Mouse (Mus musculus): ENCODE data around the gene Gm6583. TPM values are rescaled to one million over a fixed set of nuclear protein-coding genes. Genes with fewer than 3 reads are reported as not detected.

Gm6583 gene
- polyA plus RNA-seq, 1 experiment from 2014 or later = 0.12 TPM

GRCm38 (mm10) chr5:112337004-112337403 is 18.8 kb downstream of the Gm6583 start:
- Histone ChIP-seq H3K27me3 (replicated peaks; ENCODE audit: control insufficient read depth, insufficient read depth, low read length) (no peaks in the 10 kb centered on the region), H3K4me1 (replicated peaks; ENCODE audit: control insufficient read depth, insufficient read depth, low read length) (no peaks in the 10 kb centered on the region), H3K4me2 (replicated peaks; ENCODE audit: low read depth) (no peak overlapping the region), H3K4me3 (ENCODE audit: low read depth, low read length) (no peak overlapping the region), H3K36me3 (ENCODE audit: control insufficient read depth, insufficient read depth) (peaks cover 74% of the 10 kb centered on the region), H3K9ac (ENCODE audit: low read depth, low read length) (no peak overlapping the region), H3K27ac (ENCODE audit: low read depth, low read length) (no peak overlapping the region), H3K9me3 (ENCODE audit: control insufficient read depth) (no peaks in the 10 kb centered on the region)
- TF ChIP-seq CTCF (IDR thresholded peaks at IDR 0.05; ENCODE audit: low read depth) = no peak
- no peak for ATAC-seq
- WGBS = 92% methylated on average over 22 of the region's 22 CpGs

DNA sequence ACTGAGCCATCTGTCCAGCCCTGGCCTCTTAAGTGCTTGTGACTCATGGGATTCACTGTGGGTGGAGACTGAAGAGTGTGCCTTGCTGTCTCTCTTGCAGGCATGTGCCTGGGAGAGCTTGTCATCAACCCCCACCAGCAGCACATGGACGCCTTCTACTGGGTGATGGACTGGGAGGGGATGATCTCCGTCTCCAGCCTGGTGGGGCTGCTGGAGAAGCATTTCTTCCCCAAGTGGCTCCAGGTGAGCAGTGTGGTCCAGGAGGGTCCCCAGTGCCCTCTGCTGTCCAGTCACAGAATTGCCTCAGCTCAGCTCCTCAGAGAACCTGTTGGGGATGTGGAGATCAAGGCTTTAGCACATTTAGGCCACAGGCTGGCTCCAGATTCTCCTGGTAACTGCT is 20.4 kb downstream of the Gm6583 start:
- Histone ChIP-seq H3K9me3 (ENCODE audit: control insufficient read depth) (no peaks in the 10 kb centered on the region), H3K27me3 (replicated peaks; ENCODE audit: control insufficient read depth, insufficient read depth, low read length) (no peaks in the 10 kb centered on the region), H3K4me3 (ENCODE audit: low read depth, low read length) (no peak overlapping the region), H3K9ac (ENCODE audit: low read depth, low read length) (no peak overlapping the region), H3K36me3 (ENCODE audit: control insufficient read depth, insufficient read depth) (peaks cover 89% of the 10 kb centered on the region), H3K4me2 (replicated peaks; ENCODE audit: low read depth) (no peak overlapping the region), H3K4me1 (replicated peaks; ENCODE audit: control insufficient read depth, insufficient read depth, low read length) (no peaks in the 10 kb centered on the region), H3K27ac (ENCODE audit: low read depth, low read length) (no peak overlapping the region)
- no peak; the same call in 1 of the 2 replicates for ATAC-seq
- WGBS = 26% methylated on average over 2 of the region's 2 CpGs
- peak; percentile 82 for TF ChIP-seq CTCF (IDR thresholded peaks at IDR 0.05; ENCODE audit: low read depth)

GRCm38 (mm10) chr5:112329805-112330564 is 25.8 kb downstream of the Gm6583 start:
- ATAC-seq = no peak
- 0 out of 2 replicates have a peak, but pooled peaks cover under 1% of the 10 kb centered on the region for H3K4me1 ChIP-seq (replicated peaks; ENCODE audit: control insufficient read depth, insufficient read depth, low read length)
- TF ChIP-seq CTCF (IDR thresholded peaks at IDR 0.05; ENCODE audit: low read depth) = no peak
- H3K9ac ChIP-seq (ENCODE audit: low read depth, low read length) = no peak overlapping the region
- no peak overlapping the region for H3K4me3 ChIP-seq (ENCODE audit: low read depth, low read length)
- no peaks in the 10 kb centered on the region for H3K27me3 ChIP-seq (replicated peaks; ENCODE audit: control insufficient read depth, insufficient read depth, low read length)
- no peaks in the 10 kb centered on the region for H3K9me3 ChIP-seq (ENCODE audit: control insufficient read depth)
- H3K27ac ChIP-seq (ENCODE audit: low read depth, low read length) = no peak overlapping the region
- 90% methylated on average over 14 of the region's 14 CpGs for WGBS
- peaks cover 74% of the 10 kb centered on the region for H3K36me3 ChIP-seq (ENCODE audit: control insufficient read depth, insufficient read depth)
- H3K4me2 ChIP-seq (replicated peaks; ENCODE audit: low read depth) = no peak overlapping the region

- no peak overlapping the region for H3K27ac ChIP-seq (ENCODE audit: low read depth, low read length)
- H3K9me3 ChIP-seq (ENCODE audit: control insufficient read depth) = no peaks in the 10 kb centered on the region
- WGBS = 93% methylated on average over 15 of the region's 15 CpGs
- ATAC-seq = no peak
- H3K4me1 ChIP-seq (replicated peaks; ENCODE audit: control insufficient read depth, insufficient read depth, low read length) = 0 out of 2 replicates have a peak, but pooled peaks cover 9% of the 10 kb centered on the region
- peaks cover 52% of the 10 kb centered on the region for H3K36me3 ChIP-seq (ENCODE audit: control insufficient read depth, insufficient read depth)
- TF ChIP-seq CTCF (IDR thresholded peaks at IDR 0.05; ENCODE audit: low read depth) = no peak
- no peak overlapping the region for H3K4me2 ChIP-seq (replicated peaks; ENCODE audit: low read depth)
- H3K9ac ChIP-seq (ENCODE audit: low read depth, low read length) = no peak overlapping the region
- no peaks in the 10 kb centered on the region for H3K27me3 ChIP-seq (replicated peaks; ENCODE audit: control insufficient read depth, insufficient read depth, low read length)
- no peak overlapping the region for H3K4me3 ChIP-seq (ENCODE audit: low read depth, low read length)
Observed at GRCm38 (mm10) chr5:112327854-112328253, 28.0 kb downstream of the Gm6583 start.

DNA sequence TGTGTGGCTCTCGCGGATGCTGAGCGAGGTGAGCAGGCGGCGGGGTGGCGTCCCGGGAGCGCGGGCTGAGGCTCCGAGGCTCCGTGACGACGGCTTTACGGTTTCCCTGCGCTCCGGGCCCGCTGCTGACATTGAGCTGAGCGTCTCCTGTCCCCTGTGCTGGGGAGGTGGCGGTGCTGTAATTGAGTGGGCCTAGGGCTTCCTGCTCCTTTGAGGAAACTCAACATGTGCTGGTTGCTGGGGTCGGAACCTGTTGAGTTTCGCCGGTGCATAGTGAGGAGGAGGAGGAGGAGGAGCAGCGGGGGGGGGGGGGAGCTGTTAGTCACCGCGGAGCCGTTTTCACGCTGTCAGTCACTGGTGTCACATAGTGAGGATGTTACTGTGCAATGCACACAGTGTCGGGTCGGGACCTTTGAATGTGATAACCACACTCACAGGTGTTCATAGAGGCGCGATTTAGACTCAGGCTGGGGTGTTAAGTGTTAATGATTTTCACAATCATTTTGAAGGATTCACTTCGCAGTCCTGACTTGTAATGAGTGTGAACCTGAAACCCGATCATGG is 29.3 kb downstream of the Gm6583 start:
- H3K4me3 ChIP-seq (ENCODE audit: low read depth, low read length) = peak overlapping the region; percentile 100
- ATAC-seq = no peak
- no peaks in the 10 kb centered on the region for H3K27me3 ChIP-seq (replicated peaks; ENCODE audit: control insufficient read depth, insufficient read depth, low read length)
- peak overlapping the region; percentile 77; the same call in 1 of the 2 replicates for H3K27ac ChIP-seq (ENCODE audit: low read depth, low read length)
- TF ChIP-seq CTCF (IDR thresholded peaks at IDR 0.05; ENCODE audit: low read depth) = no peak
- H3K4me2 ChIP-seq (replicated peaks; ENCODE audit: low read depth) = peak overlapping the region; percentile 82
- 0 out of 2 replicates have a peak, but pooled peaks cover 9% of the 10 kb centered on the region for H3K4me1 ChIP-seq (replicated peaks; ENCODE audit: control insufficient read depth, insufficient read depth, low read length)
- no peaks in the 10 kb centered on the region for H3K9me3 ChIP-seq (ENCODE audit: control insufficient read depth)
- WGBS = 2% methylated on average over 33 of the region's 33 CpGs
- H3K36me3 ChIP-seq (ENCODE audit: control insufficient read depth, insufficient read depth) = peaks cover 39% of the 10 kb centered on the region
- peak overlapping the region; percentile 85 for H3K9ac ChIP-seq (ENCODE audit: low read depth, low read length)

GRCm38 (mm10) chr5:112325546-112326445 is 30.0 kb downstream of the Gm6583 start, which contains the start of gene Tfip11:
Gene Tfip11, plus strand, starts transcription at chr5:112326358.
- no peaks in the 10 kb centered on the region for H3K27me3 ChIP-seq (replicated peaks; ENCODE audit: control insufficient read depth, insufficient read depth, low read length)
- TF ChIP-seq CTCF (IDR thresholded peaks at IDR 0.05; ENCODE audit: low read depth) = 0 out of 2 replicates have a peak, but pooled peaks have one; percentile 13
- H3K36me3 ChIP-seq (ENCODE audit: control insufficient read depth, insufficient read depth) = peaks cover 32% of the 10 kb centered on the region
- H3K9ac ChIP-seq (ENCODE audit: low read depth, low read length) = peak within 1 kb of the TSS; percentile 85
- no peaks in the 10 kb centered on the region for H3K9me3 ChIP-seq (ENCODE audit: control insufficient read depth)
- 9% methylated on average over 38 of the region's 48 CpGs for WGBS
- H3K4me1 ChIP-seq (replicated peaks; ENCODE audit: control insufficient read depth, insufficient read depth, low read length) = 0 out of 2 replicates have a peak, but pooled peaks cover 9% of the 10 kb centered on the region
- H3K27ac ChIP-seq (ENCODE audit: low read depth, low read length) = peak within 1 kb of the TSS; percentile 77
- peak; percentile 77 for ATAC-seq
- peak within 1 kb of the TSS; percentile 82 for H3K4me2 ChIP-seq (replicated peaks; ENCODE audit: low read depth)
- H3K4me3 ChIP-seq (ENCODE audit: low read depth, low read length) = peak within 1 kb of the TSS; percentile 100
